Comparison of ENCODE assay signal across 23 mouse cellular contexts in genomic region chr2:131407337-131407736, GRCm38 (mm10). TPM values are rescaled to one million over a fixed set of nuclear protein-coding genes. Genes with fewer than 3 reads are reported as not detected.
DNase-seq lines count a peak whose midpoint lies in the region; ATAC-seq and TF ChIP-seq lines count a peak whose summit lies in the region.
"Had no signal": no experiment of that assay in that cellular context is flagged by ENCODE, and none has a peak within 500 bp of the region (broad histone marks: within the 10 kb centered on the region; RNA-seq: fewer than 3 reads in every experiment).

No protein-coding gene starts in this region.

- no peak overlapping the region for H3K4me2 ChIP-seq in midbrain, embryonic 11.5 days
- no peak overlapping the region for H3K4me2 ChIP-seq in midbrain, embryonic 15.5 days
- H3K4me2 ChIP-seq: embryonic facial prominence, embryonic 13.5 days; embryonic facial prominence, embryonic 15.5 days; forebrain, embryonic 12.5 days had no signal

- H3K9ac ChIP-seq in heart, adult 2 months (ENCODE audit: low read depth, low read length), result no peak overlapping the region
- no peak overlapping the region for H3K9ac ChIP-seq in liver, adult 2 months (ENCODE audit: low read depth, low read length)
- H3K9ac ChIP-seq in midbrain, embryonic 11.5 days (ENCODE audit: low read length), result no peak overlapping the region
- H3K9ac ChIP-seq in midbrain, embryonic 15.5 days, result no peak overlapping the region
- H3K9ac ChIP-seq: embryonic facial prominence, embryonic 13.5 days; embryonic facial prominence, embryonic 15.5 days; forebrain, embryonic 12.5 days had no signal

- intact Hi-C loops in heart, adult 2 months (cut with DNase I), result no loop called here

- TF ChIP-seq POLR2A in heart, adult 2 months (IDR thresholded peaks at IDR 0.05; ENCODE audit: insufficient read depth, low read depth, low read length), result no peak
- no peak for TF ChIP-seq POLR2A in liver, adult 2 months (IDR thresholded peaks at IDR 0.05; ENCODE audit: extremely low read depth, insufficient read depth, low read length)

- no peak for TF ChIP-seq EP300 in heart, adult 2 months (IDR thresholded peaks at IDR 0.05; ENCODE audit: insufficient read depth, low read depth, low read length)

- DNase-seq in heart, adult 11 months, result peak; percentile 86
- DNase-seq in heart, adult 2 months, result no peak
- peak; percentile 43 for DNase-seq in liver, adult 2 months (ENCODE audit: extremely low read depth, low read depth, low spot score)
- no peak for DNase-seq in liver
- DNase-seq in midbrain, embryonic 11.5 days (ENCODE audit: low spot score, missing footprints), result peak; percentile 51
- DNase-seq in urinary bladder, postnatal 25 days (ENCODE audit: low spot score), result no peak
- DNase-seq: adrenal gland, adult 2 months; adrenal gland, postnatal 25 days; cerebellum, adult 11 months; cerebellum, adult 18-20 months; cerebellum, adult 8-10 months; cerebellum, adult 9-11 months; cerebellum, postnatal 36 days; embryo, embryonic 11 days had no signal

- H3K36me3 ChIP-seq in heart, adult 2 months (ENCODE audit: control insufficient read depth, insufficient read depth, low read length), result no peaks in the 10 kb centered on the region
- H3K36me3 ChIP-seq in liver, adult 2 months (ENCODE audit: control insufficient read depth, insufficient read depth, low read length), result no peaks in the 10 kb centered on the region
- no peaks in the 10 kb centered on the region for H3K36me3 ChIP-seq in midbrain, embryonic 11.5 days (ENCODE audit: control insufficient read depth, insufficient read depth, low read length)
- H3K36me3 ChIP-seq in midbrain, embryonic 15.5 days (replicated peaks), result no peaks in the 10 kb centered on the region
- H3K36me3 ChIP-seq: embryonic facial prominence, embryonic 13.5 days; embryonic facial prominence, embryonic 15.5 days; forebrain, embryonic 10.5 days; forebrain, embryonic 12.5 days had no signal

- H3K9me3 ChIP-seq in midbrain, embryonic 11.5 days (ENCODE audit: control insufficient read depth, low read length), result no peaks in the 10 kb centered on the region
- no peaks in the 10 kb centered on the region for H3K9me3 ChIP-seq in midbrain, embryonic 15.5 days
- H3K9me3 ChIP-seq: embryonic facial prominence, embryonic 13.5 days; embryonic facial prominence, embryonic 15.5 days; forebrain, embryonic 10.5 days; forebrain, embryonic 12.5 days had no signal

- no peaks in the 10 kb centered on the region for H3K27me3 ChIP-seq in heart, adult 2 months (ENCODE audit: control insufficient read depth, insufficient read depth, low read length)
- H3K27me3 ChIP-seq in liver, adult 2 months (ENCODE audit: control insufficient read depth, insufficient read depth, low read length), result no peaks in the 10 kb centered on the region
- peaks cover 2% of the 10 kb centered on the region; the same call in 1 of the 2 replicates for H3K27me3 ChIP-seq in midbrain, embryonic 11.5 days (ENCODE audit: control insufficient read depth, insufficient read depth, low read length)
- no peaks in the 10 kb centered on the region for H3K27me3 ChIP-seq in midbrain, embryonic 15.5 days (replicated peaks)
- H3K27me3 ChIP-seq: embryonic facial prominence, embryonic 13.5 days; embryonic facial prominence, embryonic 15.5 days; forebrain, embryonic 12.5 days had no signal

- no peaks in the 10 kb centered on the region for H3K79me2 ChIP-seq in heart, adult 2 months (replicated peaks; ENCODE audit: control insufficient read depth, insufficient read depth, low read length)
- no peaks in the 10 kb centered on the region for H3K79me2 ChIP-seq in liver, adult 2 months (ENCODE audit: control insufficient read depth, insufficient read depth, low read length)

- no peak overlapping the region for H3K27ac ChIP-seq in heart, adult 2 months
- H3K27ac ChIP-seq in liver, adult 2 months (replicated peaks; ENCODE audit: insufficient read depth, low read depth, low read length), result no peak overlapping the region
- no peak overlapping the region for H3K27ac ChIP-seq in midbrain, embryonic 11.5 days (ENCODE audit: low read depth, low read length)
- H3K27ac ChIP-seq in midbrain, embryonic 15.5 days, result no peak overlapping the region
- H3K27ac ChIP-seq: embryonic facial prominence, embryonic 13.5 days; embryonic facial prominence, embryonic 15.5 days; forebrain, embryonic 10.5 days; forebrain, embryonic 12.5 days had no signal

- peaks cover 9% of the 10 kb centered on the region for H3K4me1 ChIP-seq in heart, adult 2 months (ENCODE audit: control insufficient read depth, insufficient read depth, low read length)
- H3K4me1 ChIP-seq in liver, adult 2 months (ENCODE audit: control insufficient read depth, insufficient read depth, low read length), result peaks cover 5% of the 10 kb centered on the region; the same call in 1 of the 2 replicates
- no peaks in the 10 kb centered on the region for H3K4me1 ChIP-seq in midbrain, embryonic 11.5 days (ENCODE audit: control insufficient read depth, insufficient read depth, low read length)
- H3K4me1 ChIP-seq in midbrain, embryonic 15.5 days, result no peaks in the 10 kb centered on the region
- H3K4me1 ChIP-seq: forebrain, embryonic 12.5 days had no signal

- ATAC-seq in midbrain, embryonic 11.5 days (ENCODE audit: low FRiP score), result no peak
- no peak for ATAC-seq in midbrain, embryonic 15.5 days (replicated peaks)
- ATAC-seq in megakaryocyte-erythroid progenitor cell, adult 5-6 weeks (replicated peaks; ENCODE audit: low FRiP score, low TSS enrichment, poor library complexity, severe bottlenecking), result 0 out of 2 replicates have a peak, but pooled peaks have one; percentile 20
- ATAC-seq: forebrain, embryonic 14.5 days; forebrain, embryonic 16.5 days had no signal

- no peak for TF ChIP-seq CTCF in heart, adult 2 months (IDR thresholded peaks at IDR 0.05)
- TF ChIP-seq CTCF in liver, adult 2 months (IDR thresholded peaks at IDR 0.05; ENCODE audit: low read depth, low read length), result no peak

- WGBS in heart, adult 2 months, result 66% methylated on average over 5 of the region's 5 CpGs
- WGBS in liver, adult 2 months, result 52% methylated on average over 5 of the region's 5 CpGs
- WGBS in midbrain, embryonic 11.5 days, result 86% methylated on average over 5 of the region's 5 CpGs
- WGBS in midbrain, embryonic 15.5 days, result 87% methylated on average over 5 of the region's 5 CpGs

- H3K4me3 ChIP-seq in heart, adult 2 months, result no peak overlapping the region
- H3K4me3 ChIP-seq in liver, adult 2 months (ENCODE audit: insufficient read depth, low read depth, low read length), result no peak overlapping the region
- no peak overlapping the region for H3K4me3 ChIP-seq in midbrain, embryonic 11.5 days (ENCODE audit: low read depth, low read length)
- H3K4me3 ChIP-seq in midbrain, embryonic 15.5 days, result no peak overlapping the region
- H3K4me3 ChIP-seq: embryonic facial prominence, embryonic 13.5 days; embryonic facial prominence, embryonic 15.5 days; erythroblast, embryonic 14.5 days; forebrain, embryonic 10.5 days; forebrain, embryonic 12.5 days had no signal

RNA-seq across cellular contexts. Expression of gene Rnf24, which starts 54.6 kb away (rescaled TPM):
- total RNA-seq in heart, adult 2 months (2021), result 1 to 10 TPM; 2.9 to 3.9 TPM
- 2.7 and 3.5 TPM in 2 replicates for polyA plus RNA-seq in heart, adult 2 months (2012; rRNA removed)
- 2.1 and 2.9 TPM in 2 replicates for total RNA-seq in liver, adult 2 months (2014; rRNA removed)
- polyA plus RNA-seq in liver, adult 2 months (2012; rRNA removed), result 1.5 and 2.3 TPM in 2 replicates
- 8.5 and 9.2 TPM in 2 replicates for polyA plus RNA-seq in midbrain, embryonic 11.5 days (2014; fragmentation: Nextera tagmentation; extraction: Ambion mirVana)
- polyA plus RNA-seq in midbrain, embryonic 15.5 days (2015; fragmentation: Nextera tagmentation; extraction: Ambion mirVana), result 20.2 and 22.3 TPM in 2 replicates
- total RNA-seq in megakaryocyte-erythroid progenitor cell, adult 5-6 weeks (2014; fragmentation: Nextera tagmentation), result 1.7 and 2.8 TPM in 2 replicates
- 0.61 and 0.84 TPM in 2 replicates for total RNA-seq in megakaryocyte-erythroid progenitor cell, adult 5-6 weeks (2017)
- polyA plus RNA-seq: erythroblast, embryonic 14.5 days had no signal

Comparison
In these comparisons a context has a peak if more than half of its experiments do, and no peak if none do; other contexts are left out.
1. DNase-seq: peak in heart, adult 11 months (single experiment), liver, adult 2 months (single experiment) and midbrain, embryonic 11.5 days (single experiment); none in heart, adult 2 months (0 of 2), liver (single experiment) and urinary bladder, postnatal 25 days (single experiment).